ENCODE assay signal across 8 mouse cellular contexts in the genomic region with DNA sequence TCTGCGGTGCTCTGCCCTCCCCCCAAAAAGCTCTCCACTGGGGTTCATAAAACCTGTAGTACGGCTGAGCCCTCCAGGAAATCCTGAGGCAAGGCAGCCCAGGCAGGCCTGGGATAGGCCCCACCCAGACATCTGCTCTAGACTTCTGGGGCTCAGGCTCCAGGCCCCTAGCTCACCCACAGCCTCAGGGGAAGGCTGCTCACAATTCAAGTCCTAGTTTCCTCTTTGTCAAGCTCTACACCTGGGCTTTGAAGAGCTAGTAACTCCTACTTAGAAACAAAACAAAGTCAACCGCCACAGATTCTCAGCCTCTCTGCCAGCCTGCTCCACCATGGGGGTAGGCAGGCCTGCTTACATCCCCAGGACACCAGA. TPM values are rescaled to one million over a fixed set of nuclear protein-coding genes. Genes with fewer than 3 reads are reported as not detected.
DNase-seq lines count a peak whose midpoint lies in the region; ATAC-seq lines count a peak whose summit lies in the region.

No protein-coding gene starts in this region.

- H3K4me3 ChIP-seq in midbrain, embryonic 10.5 days = 0 out of 2 replicates have a peak overlapping the region, but pooled peaks have one; percentile 9
- H3K4me3 ChIP-seq in midbrain, embryonic 16.5 days (ENCODE audit: low read depth, low read length) = no peak overlapping the region
- H3K4me3 ChIP-seq in hindbrain, embryonic 12.5 days = peak overlapping the region; percentile 1; the same call in 1 of the 2 replicates
- H3K4me3 ChIP-seq in liver, embryonic 15.5 days (replicated peaks) = no peak overlapping the region

- no peak overlapping the region for H3K4me2 ChIP-seq in midbrain, embryonic 16.5 days (ENCODE audit: low read length)
- peak overlapping the region; percentile 27; the same call in 1 of the 2 replicates for H3K4me2 ChIP-seq in hindbrain, embryonic 12.5 days (replicated peaks)
- H3K4me2 ChIP-seq in liver, embryonic 15.5 days = no peak overlapping the region

- no peak overlapping the region for H3K9ac ChIP-seq in midbrain, embryonic 16.5 days (ENCODE audit: low read depth, low read length)
- H3K9ac ChIP-seq in hindbrain, embryonic 12.5 days = peak overlapping the region; percentile 20; the same call in 1 of the 2 replicates
- H3K9ac ChIP-seq in liver, embryonic 15.5 days = 0 out of 2 replicates have a peak overlapping the region, but pooled peaks have one; percentile 1

- peaks cover 54% of the 10 kb centered on the region for H3K4me1 ChIP-seq in midbrain, embryonic 10.5 days
- H3K4me1 ChIP-seq in midbrain, embryonic 16.5 days (ENCODE audit: control insufficient read depth, insufficient read depth, low read length) = peaks cover 22% of the 10 kb centered on the region
- H3K4me1 ChIP-seq in hindbrain, embryonic 12.5 days = peaks cover 46% of the 10 kb centered on the region
- peaks cover 52% of the 10 kb centered on the region for H3K4me1 ChIP-seq in liver, embryonic 15.5 days (replicated peaks)

- peaks cover 51% of the 10 kb centered on the region for H3K36me3 ChIP-seq in midbrain, embryonic 10.5 days
- peaks cover 24% of the 10 kb centered on the region for H3K36me3 ChIP-seq in midbrain, embryonic 16.5 days (ENCODE audit: control insufficient read depth, insufficient read depth, low read length)
- peaks cover 35% of the 10 kb centered on the region for H3K36me3 ChIP-seq in hindbrain, embryonic 12.5 days
- peaks cover 45% of the 10 kb centered on the region for H3K36me3 ChIP-seq in liver, embryonic 15.5 days (replicated peaks)
- peaks cover 15% of the 10 kb centered on the region for H3K36me3 ChIP-seq in splenic B cell, adult 2 months (ENCODE audit: control insufficient read depth, insufficient read depth, low read length, poor library complexity, severe bottlenecking)

- WGBS in midbrain, embryonic 10.5 days = 75% methylated on average over 3 of the region's 3 CpGs
- 47% methylated on average over 3 of the region's 3 CpGs for WGBS in midbrain, embryonic 16.5 days
- 31% methylated on average over 3 of the region's 3 CpGs for whole genome bisulfite sequencing in hindbrain, embryonic 12.5 days
- WGBS in liver, embryonic 15.5 days (ENCODE audit: insufficient replicate concordance) = 32% methylated on average over 3 of the region's 3 CpGs

- H3K27ac ChIP-seq in midbrain, embryonic 10.5 days (replicated peaks) = peak overlapping the region; percentile 69
- H3K27ac ChIP-seq in midbrain, embryonic 16.5 days (ENCODE audit: low read length) = no peak overlapping the region
- H3K27ac ChIP-seq in hindbrain, embryonic 12.5 days = peak overlapping the region; percentile 86
- H3K27ac ChIP-seq in liver, embryonic 15.5 days (replicated peaks) = no peak overlapping the region

- no peaks in the 10 kb centered on the region for H3K27me3 ChIP-seq in midbrain, embryonic 10.5 days (ENCODE audit: low read depth, poor library complexity, severe bottlenecking)
- H3K27me3 ChIP-seq in midbrain, embryonic 16.5 days (ENCODE audit: control insufficient read depth, insufficient read depth, low read depth, low read length) = no peaks in the 10 kb centered on the region
- no peaks in the 10 kb centered on the region for H3K27me3 ChIP-seq in hindbrain, embryonic 12.5 days
- no peaks in the 10 kb centered on the region for H3K27me3 ChIP-seq in liver, embryonic 15.5 days
- H3K27me3 ChIP-seq in splenic B cell, adult 2 months (ENCODE audit: control insufficient read depth, insufficient read depth, low read length, poor library complexity, severe bottlenecking) = no peaks in the 10 kb centered on the region

- DNase-seq in midbrain, embryonic 10.5 days (ENCODE audit: low spot score) = no peak
- DNase-seq in embryo, embryonic 11 days = peak; percentile 64
- DNase-seq in splenic B cell, adult 2 months (ENCODE audit: low read depth, low spot score) = peak; percentile 20
- DNase-seq in right cerebral cortex, postnatal 10 days (ENCODE audit: low spot score in 2 of 2) = no peak
- DNase-seq in gastrocnemius, postnatal 10 days = no peak

- H3K9me3 ChIP-seq in midbrain, embryonic 10.5 days (replicated peaks) = no peaks in the 10 kb centered on the region; the same call in 1 of the 2 replicates
- no peaks in the 10 kb centered on the region for H3K9me3 ChIP-seq in midbrain, embryonic 16.5 days (replicated peaks; ENCODE audit: control insufficient read depth, low read length, poor library complexity, severe bottlenecking)
- H3K9me3 ChIP-seq in hindbrain, embryonic 12.5 days (replicated peaks) = no peaks in the 10 kb centered on the region
- no peaks in the 10 kb centered on the region for H3K9me3 ChIP-seq in liver, embryonic 15.5 days (replicated peaks)

- ATAC-seq in midbrain, embryonic 16.5 days = no peak
- no peak for ATAC-seq in hindbrain, embryonic 12.5 days (ENCODE audit: low FRiP score)
- no peak for ATAC-seq in liver, embryonic 15.5 days (ENCODE audit: insufficient read depth)

RNA-seq across cellular contexts. Expression of gene Smarcd2, which starts 3.7 kb away (rescaled TPM):
- 19.3 and 20.0 TPM in 2 replicates for polyA plus RNA-seq in midbrain, embryonic 10.5 days (2016; fragmentation: Nextera tagmentation; extraction: Ambion mirVana)
- polyA plus RNA-seq in midbrain, embryonic 16.5 days (2015; fragmentation: Nextera tagmentation; extraction: Ambion mirVana) = 7.1 and 7.8 TPM in 2 replicates
- polyA plus RNA-seq in hindbrain, embryonic 12.5 days (2016; fragmentation: Nextera tagmentation; extraction: Ambion mirVana) = 35.1 and 35.9 TPM in 2 replicates
- polyA plus RNA-seq in liver, embryonic 15.5 days (2015; fragmentation: Nextera tagmentation; extraction: Ambion mirVana) = 26.7 and 26.8 TPM in 2 replicates
- 10 to 100 TPM; 23.6 to 27.3 TPM for total RNA-seq in gastrocnemius, postnatal 10 days (2021)

RNA-seq across cellular contexts. Expression of gene Tcam1, which starts 7.4 kb away (rescaled TPM):
- polyA plus RNA-seq in midbrain, embryonic 10.5 days (2016; fragmentation: Nextera tagmentation; extraction: Ambion mirVana) = 0.06 and 0.15 TPM in 2 replicates
- 0.05 and 0.21 TPM in 2 replicates for polyA plus RNA-seq in midbrain, embryonic 16.5 days (2015; fragmentation: Nextera tagmentation; extraction: Ambion mirVana)
- 0.15 and 0.29 TPM in 2 replicates for polyA plus RNA-seq in hindbrain, embryonic 12.5 days (2016; fragmentation: Nextera tagmentation; extraction: Ambion mirVana)
- 0.09 and 0.12 TPM in 2 replicates for polyA plus RNA-seq in liver, embryonic 15.5 days (2015; fragmentation: Nextera tagmentation; extraction: Ambion mirVana)
- total RNA-seq in gastrocnemius, postnatal 10 days (2021) = under 1 TPM; 0.09 to 0.21 TPM

RNA-seq across cellular contexts. Expression of gene Psmc5, which starts 13.1 kb away (rescaled TPM):
- polyA plus RNA-seq in midbrain, embryonic 10.5 days (2016; fragmentation: Nextera tagmentation; extraction: Ambion mirVana) = 408 and 433 TPM in 2 replicates
- 278 and 285 TPM in 2 replicates for polyA plus RNA-seq in midbrain, embryonic 16.5 days (2015; fragmentation: Nextera tagmentation; extraction: Ambion mirVana)
- 314 and 337 TPM in 2 replicates for polyA plus RNA-seq in hindbrain, embryonic 12.5 days (2016; fragmentation: Nextera tagmentation; extraction: Ambion mirVana)
- polyA plus RNA-seq in liver, embryonic 15.5 days (2015; fragmentation: Nextera tagmentation; extraction: Ambion mirVana) = 128 and 131 TPM in 2 replicates
- total RNA-seq in gastrocnemius, postnatal 10 days (2021) = 100 to 1,000 TPM; 134 to 152 TPM

RNA-seq across cellular contexts. Expression of gene Ftsj3, which starts 13.2 kb away (rescaled TPM):
- 78.1 and 83.8 TPM in 2 replicates for polyA plus RNA-seq in midbrain, embryonic 10.5 days (2016; fragmentation: Nextera tagmentation; extraction: Ambion mirVana)
- polyA plus RNA-seq in midbrain, embryonic 16.5 days (2015; fragmentation: Nextera tagmentation; extraction: Ambion mirVana) = 34.0 and 38.0 TPM in 2 replicates
- 52.5 and 53.4 TPM in 2 replicates for polyA plus RNA-seq in hindbrain, embryonic 12.5 days (2016; fragmentation: Nextera tagmentation; extraction: Ambion mirVana)
- polyA plus RNA-seq in liver, embryonic 15.5 days (2015; fragmentation: Nextera tagmentation; extraction: Ambion mirVana) = 30.2 and 30.4 TPM in 2 replicates
- 10 to 100 TPM; 27.4 to 32.8 TPM for total RNA-seq in gastrocnemius, postnatal 10 days (2021)

RNA-seq across cellular contexts. Expression of gene Gh, which starts 32.6 kb away (rescaled TPM):
- not detected in 2 replicates for polyA plus RNA-seq in midbrain, embryonic 10.5 days (2016; fragmentation: Nextera tagmentation; extraction: Ambion mirVana)
- polyA plus RNA-seq in midbrain, embryonic 16.5 days (2015; fragmentation: Nextera tagmentation; extraction: Ambion mirVana) = 1.2 TPM in 1 of 2 replicates, not detected in the other
- polyA plus RNA-seq in hindbrain, embryonic 12.5 days (2016; fragmentation: Nextera tagmentation; extraction: Ambion mirVana) = not detected in 2 replicates
- not detected in 2 replicates for polyA plus RNA-seq in liver, embryonic 15.5 days (2015; fragmentation: Nextera tagmentation; extraction: Ambion mirVana)
- total RNA-seq in gastrocnemius, postnatal 10 days (2021) = not detected

Comparison
In these comparisons a context has a peak if more than half of its experiments do, and no peak if none do; other contexts are left out.
1. H3K27ac ChIP-seq: peak in midbrain, embryonic 10.5 days (single experiment) and hindbrain, embryonic 12.5 days (single experiment); none in midbrain, embryonic 16.5 days (single experiment) and liver, embryonic 15.5 days (single experiment).
2. H3K4me3 ChIP-seq: peak in midbrain, embryonic 10.5 days (single experiment) and hindbrain, embryonic 12.5 days (single experiment); none in midbrain, embryonic 16.5 days (single experiment) and liver, embryonic 15.5 days (single experiment).
3. DNase-seq: peak in embryo, embryonic 11 days (single experiment) and splenic B cell, adult 2 months (single experiment); none in midbrain, embryonic 10.5 days (single experiment), right cerebral cortex, postnatal 10 days (0 of 2) and gastrocnemius, postnatal 10 days (single experiment).